Mouse (Mus musculus) WW6 (cell line): ENCODE data around the gene Tbc1d16.

Experiments used
- DNase-seq: peaks from one replicate; pipeline ENCODE4 v3.0.0-alpha.2; 2013; ENCODE audit warnings: low read depth, low spot score

Gene Tbc1d16

DNA sequence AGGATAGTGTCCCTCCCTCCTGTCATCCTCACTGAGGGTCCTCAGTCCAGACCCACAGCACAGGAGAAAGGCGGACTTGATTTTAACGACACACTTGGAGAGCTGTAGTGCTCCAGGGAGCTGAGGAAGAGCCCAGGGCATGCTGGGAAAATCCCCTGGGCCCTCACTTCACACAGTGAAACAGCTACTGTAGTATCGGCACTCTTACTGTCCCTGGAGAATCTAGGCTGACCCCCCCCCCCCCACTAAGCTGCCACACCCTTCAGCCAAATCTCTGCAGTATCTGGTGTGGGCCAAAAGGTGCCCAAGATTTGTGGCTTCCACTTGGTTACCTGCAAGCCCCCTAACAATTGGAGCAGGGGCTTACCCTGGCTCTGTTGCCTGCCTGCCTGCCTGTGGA is 8.7 kb upstream of the Tbc1d16 start:
- DNase-seq, result no peak

DNA sequence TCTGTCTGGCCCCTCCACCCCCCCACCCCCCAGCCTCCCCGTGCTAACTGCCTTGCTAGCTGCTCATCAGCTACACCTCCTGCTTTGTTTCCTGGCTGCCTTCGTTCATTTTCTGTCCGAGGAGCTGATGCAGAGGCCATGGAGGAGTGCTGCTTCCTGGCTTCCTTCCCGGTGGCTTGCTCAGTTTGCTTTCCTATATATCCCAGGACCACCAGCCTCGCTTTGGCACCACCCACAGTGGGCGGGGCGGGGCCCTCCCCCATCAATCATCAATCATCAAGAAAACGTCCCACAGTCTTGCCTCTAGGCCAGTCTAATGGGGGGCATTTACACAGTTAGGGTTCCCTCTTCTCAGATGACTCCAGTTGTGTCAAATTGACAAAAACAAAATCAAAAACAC is 8.1 kb upstream of the Tbc1d16 start:
- DNase-seq, result no peak

GRCm38 (mm10) chr11:119235596-119235995 is 7.3 kb upstream of the Tbc1d16 start:
- peak; percentile 85 for DNase-seq

- DNase-seq, result no peak
Observed at GRCm38 (mm10) chr11:119234770-119235169, 6.5 kb upstream of the Tbc1d16 start.

DNA sequence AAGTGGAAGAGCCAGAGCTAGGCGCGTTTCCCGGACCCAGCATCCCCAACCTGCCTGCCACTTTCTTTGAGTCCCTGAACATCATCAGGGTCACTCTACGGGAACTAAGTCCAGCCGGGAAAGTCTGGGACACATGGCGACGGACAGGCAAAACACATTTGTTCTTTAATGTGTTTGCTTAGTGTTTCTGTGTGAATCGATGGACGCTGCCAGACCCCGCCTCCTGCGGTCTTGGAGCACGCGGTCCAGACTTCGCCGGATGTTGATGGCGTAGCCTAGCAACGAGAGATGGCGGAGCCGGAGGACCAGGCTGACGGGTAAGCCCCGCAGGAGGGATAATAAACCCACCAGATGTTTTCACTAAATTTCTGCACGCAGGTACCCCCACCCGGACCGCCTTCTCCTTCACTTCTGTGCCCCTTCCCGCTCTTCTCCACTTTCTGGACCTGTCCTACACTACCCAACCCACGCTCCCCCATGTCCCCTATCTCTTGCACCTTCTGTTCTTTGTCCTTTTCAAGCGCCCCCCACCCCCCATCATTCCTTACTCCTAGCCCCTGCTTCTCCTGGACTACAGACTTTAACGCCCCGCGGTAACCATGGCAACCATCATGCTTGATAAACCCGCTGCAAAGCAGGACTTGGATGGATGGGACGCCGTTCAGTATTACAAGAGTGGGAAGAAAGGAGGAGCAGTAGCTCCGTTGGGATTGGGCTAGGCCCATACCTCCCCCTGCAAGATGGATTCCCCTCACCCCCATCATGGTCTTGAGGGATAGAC is 737 bp upstream of the Tbc1d16 start:
- no peak for DNase-seq

- no peak for DNase-seq
Observed at GRCm38 (mm10) chr11:119227591-119227990, 708 bp downstream of the Tbc1d16 start.

DNA sequence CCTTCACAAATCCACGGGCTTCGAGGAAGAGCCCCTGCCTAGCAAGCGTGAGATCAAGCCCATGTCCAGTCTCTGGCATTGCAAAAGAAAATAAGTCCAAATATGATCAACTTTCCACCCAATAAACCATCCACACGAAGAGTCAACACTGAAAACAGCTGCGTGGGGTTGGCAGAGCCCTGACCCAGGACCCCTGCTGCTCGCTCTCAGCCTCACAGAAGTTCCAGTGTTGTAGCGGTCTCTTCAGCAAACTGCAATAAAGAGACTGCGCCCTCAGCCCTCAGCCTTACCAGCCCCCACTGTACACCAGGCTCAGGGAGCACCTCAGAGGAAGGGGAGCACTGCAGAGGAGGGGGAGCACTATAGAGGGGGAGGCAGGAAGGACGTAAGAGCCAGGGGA is 2.7 kb downstream of the Tbc1d16 start:
- no peak for DNase-seq

- DNase-seq, result no peak
Observed at GRCm38 (mm10) chr11:119224926-119225325, 3.4 kb downstream of the Tbc1d16 start.

DNA sequence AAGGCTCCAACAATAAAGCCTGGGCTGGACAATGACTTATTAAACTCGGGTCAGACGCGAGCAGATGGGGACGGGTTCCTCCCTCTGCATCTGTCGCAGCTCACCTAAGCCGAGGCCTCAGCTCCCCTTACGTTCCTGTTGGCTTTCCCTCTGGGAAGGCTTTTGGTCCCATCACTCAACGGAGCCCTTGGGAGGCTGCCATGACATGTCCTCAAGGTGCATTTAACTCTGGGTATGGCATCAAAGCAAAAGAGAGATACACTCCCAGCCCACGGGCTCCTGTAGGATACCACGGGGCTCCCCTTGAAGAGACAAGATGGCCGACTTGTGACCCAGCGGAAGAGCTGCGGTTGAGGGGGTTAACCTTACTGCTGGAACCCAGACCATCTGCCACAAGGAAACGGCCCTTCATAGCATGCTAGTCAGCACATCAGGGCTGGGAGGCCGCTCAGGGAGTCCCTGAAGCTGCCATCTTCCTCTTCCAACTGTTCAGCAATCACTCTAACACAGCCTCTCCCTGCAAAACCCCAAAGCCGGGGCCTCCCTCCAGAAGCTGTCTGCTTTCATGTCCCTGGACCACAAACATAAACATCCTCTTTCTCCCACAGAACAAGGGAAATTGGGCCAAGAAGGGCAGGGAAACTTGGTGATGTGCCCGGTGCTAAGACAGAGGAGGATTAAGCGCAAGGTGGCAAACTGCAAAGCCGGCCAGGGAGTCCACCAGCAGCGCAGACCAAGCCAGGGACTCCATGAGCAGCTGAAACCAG is 5.0 kb downstream of the Tbc1d16 start:
- DNase-seq, result no peak

DNA sequence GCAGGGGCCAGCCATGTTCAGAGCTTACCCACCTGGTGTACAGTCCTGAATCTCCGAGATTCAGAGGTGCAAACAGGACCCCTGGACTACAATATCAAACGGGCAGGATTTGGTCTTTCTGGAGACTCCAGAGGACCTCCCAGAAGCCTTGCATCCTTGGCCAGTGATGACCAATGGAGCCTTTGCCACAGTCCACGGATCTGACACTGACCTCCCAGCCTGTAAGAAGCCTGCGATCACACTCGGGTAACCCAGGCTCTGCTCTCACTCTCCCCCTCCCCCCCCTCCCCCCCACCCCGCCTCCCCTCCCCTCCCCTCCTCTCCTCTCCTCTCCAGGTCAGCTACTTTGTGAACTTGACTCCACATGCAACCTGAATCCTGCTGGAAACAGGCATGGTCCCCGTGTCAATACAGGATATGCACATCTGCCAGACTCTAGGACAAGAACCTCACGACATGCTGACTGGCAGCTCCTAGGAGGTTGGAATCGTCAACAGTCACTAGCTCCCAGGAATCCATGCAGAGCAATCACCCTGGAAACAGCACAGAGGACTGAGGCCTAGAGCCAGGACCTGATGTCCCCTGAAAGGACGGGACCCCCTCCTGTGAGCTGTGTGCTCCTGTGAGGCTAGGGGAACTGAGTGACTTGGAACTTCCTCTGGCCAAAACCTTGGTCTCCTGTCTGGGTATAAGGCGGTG is 6.3 kb downstream of the Tbc1d16 start:
- DNase-seq, result no peak

GRCm38 (mm10) chr11:119219816-119220465 is 8.4 kb downstream of the Tbc1d16 start:
- no peak for DNase-seq

GRCm38 (mm10) chr11:119217861-119218260 is 10.4 kb downstream of the Tbc1d16 start:
- DNase-seq, result no peak

GRCm38 (mm10) chr11:119215905-119216507 is 12.3 kb downstream of the Tbc1d16 start:
- DNase-seq, result no peak

GRCm38 (mm10) chr11:119215038-119215904 is 13.0 kb downstream of the Tbc1d16 start:
- DNase-seq, result no peak

DNA sequence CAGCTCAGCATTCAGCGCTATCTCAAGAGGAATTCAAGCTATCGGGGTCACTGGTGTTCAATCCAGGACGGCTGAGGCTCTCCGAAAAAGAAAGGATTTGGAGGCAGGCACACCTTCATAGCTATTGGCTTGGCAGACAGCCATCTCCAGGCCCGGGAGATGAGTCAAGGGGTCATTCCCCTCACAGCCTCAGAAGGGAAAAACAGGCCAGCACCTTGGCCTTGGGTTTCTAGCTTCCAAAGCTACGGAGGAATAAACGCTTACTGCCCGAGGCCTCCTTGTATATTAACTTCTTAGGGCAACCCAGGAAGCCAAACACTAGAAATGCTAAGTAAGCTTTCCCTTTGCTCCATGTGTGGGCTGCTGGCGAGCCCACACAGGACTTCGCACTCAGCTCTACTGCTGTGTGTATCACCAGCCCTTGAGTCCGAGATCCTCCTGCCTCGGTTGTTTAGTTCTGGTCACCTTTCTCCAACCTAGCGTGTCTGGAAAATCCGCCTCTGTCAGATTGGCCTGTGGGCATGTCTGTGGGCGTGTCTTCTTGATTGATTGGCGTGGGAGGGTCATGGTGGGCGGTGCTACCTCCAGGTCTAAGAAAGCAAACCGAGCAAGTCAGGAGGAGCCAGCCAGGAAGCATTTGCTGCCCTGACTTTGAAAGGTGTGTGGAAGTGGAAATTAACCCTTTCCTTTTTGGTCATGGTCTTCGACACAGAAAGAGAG is 15.0 kb downstream of the Tbc1d16 start:
- DNase-seq, result no peak

DNA sequence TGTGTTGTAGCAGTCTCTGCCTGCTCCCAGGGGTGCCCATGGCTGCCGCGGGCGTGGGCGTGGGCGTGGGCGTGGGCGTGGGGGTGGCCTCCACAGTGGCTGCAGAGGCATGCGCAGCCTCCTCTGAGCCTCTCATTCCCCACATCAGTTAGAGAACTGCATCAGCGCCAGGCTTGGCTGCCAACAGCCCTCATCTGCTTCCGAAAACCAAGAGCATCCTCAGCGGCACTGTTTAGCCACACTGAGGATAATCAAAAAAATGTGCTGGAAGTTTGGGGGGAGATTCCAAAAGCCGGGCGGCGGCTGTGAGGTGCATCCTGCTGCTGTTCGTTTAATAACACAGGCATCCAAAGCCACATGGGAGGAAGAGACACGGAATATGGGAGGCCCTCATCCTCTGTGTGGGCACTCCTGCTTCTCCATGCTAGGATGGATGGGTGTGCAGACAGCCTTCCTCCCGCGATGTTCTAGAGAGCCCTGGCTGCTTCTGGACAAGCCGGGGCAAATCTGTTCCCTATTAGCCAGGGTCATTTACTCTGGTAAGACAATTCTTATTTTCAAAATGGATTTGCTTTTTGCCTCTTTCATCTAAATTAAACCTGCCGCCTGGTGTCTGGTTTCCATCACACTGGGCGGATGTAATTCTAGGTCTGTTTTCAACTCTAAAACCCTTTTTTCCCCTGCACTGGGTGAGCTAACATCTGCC is 16.5 kb downstream of the Tbc1d16 start:
- no peak for DNase-seq

DNA sequence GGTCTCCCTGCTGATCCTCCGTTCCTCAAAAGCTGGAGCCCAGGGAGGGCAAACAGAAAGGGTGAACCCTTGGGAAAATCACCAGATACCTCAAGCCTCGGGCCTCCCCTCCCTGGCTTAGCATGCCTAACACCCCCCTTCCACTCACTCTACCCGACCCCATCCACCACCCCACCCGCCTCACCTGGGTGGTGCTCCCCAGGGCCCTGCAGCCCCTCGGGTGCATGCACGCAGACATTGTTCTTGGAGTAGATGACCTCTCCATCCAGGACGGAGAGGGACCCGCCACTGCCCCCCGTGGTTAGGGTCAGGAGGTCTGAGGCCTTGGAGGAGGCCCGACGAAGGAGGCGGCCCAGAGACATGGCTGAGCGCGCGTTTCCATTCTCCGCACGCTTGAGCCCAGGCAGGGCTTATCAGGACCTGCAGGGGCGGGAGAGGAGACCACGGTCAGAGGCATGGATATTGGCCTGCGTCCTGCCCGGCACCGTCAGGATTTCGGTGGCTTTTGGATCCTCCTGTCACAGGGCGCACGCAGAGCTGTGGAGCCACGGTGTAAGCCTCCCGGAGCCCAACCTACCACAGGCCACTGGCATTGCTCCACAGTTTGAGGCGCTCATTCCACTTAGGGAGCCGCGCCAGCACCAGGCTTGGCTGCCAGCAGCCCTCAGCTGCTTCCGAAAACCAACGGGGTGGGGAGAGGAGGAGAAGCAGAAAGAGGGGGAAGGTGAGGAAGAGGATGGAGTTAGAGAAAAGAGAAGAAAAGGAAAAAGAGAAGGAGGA is 17.8 kb downstream of the Tbc1d16 start:
- DNase-seq, result no peak

- DNase-seq, result no peak
Observed at GRCm38 (mm10) chr11:119209371-119210025, 18.8 kb downstream of the Tbc1d16 start.
